In genomic region chr2:50739599-50739979, GRCm38 (mm10) we compare ENCODE assay signal across 17 mouse cellular contexts.
"Had no signal": no experiment of that assay in that cellular context is flagged by ENCODE, and none has a peak within 500 bp of the region (broad histone marks: within the 10 kb centered on the region; RNA-seq: fewer than 3 reads in every experiment).

No protein-coding gene starts in this region.

- H3K27me3 ChIP-seq: kidney, embryonic 15.5 days; liver, embryonic 13.5 days; midbrain, embryonic 12.5 days; stomach, embryonic 15.5 days had no signal

- H3K9ac ChIP-seq: kidney, embryonic 15.5 days; liver, embryonic 13.5 days; midbrain, embryonic 12.5 days; stomach, embryonic 15.5 days had no signal

- H3K4me3 ChIP-seq: kidney, embryonic 15.5 days; left cerebral cortex, adult 2 months; liver, embryonic 13.5 days; midbrain, embryonic 12.5 days; stomach, embryonic 15.5 days had no signal

- H3K36me3 ChIP-seq: kidney, embryonic 15.5 days; liver, embryonic 13.5 days; midbrain, embryonic 12.5 days; stomach, embryonic 15.5 days had no signal

- H3K4me1 ChIP-seq: liver, embryonic 13.5 days; stomach, embryonic 15.5 days had no signal

- H3K9me3 ChIP-seq: kidney, embryonic 15.5 days; liver, embryonic 13.5 days; midbrain, embryonic 12.5 days; stomach, embryonic 15.5 days had no signal

- H3K4me2 ChIP-seq: kidney, embryonic 15.5 days; liver, embryonic 13.5 days; midbrain, embryonic 12.5 days; stomach, embryonic 15.5 days had no signal

- DNase-seq: kidney, adult 11 months; kidney, adult 8-10 months; kidney, postnatal 10 days; kidney, postnatal 36 days; layer of hippocampus, postnatal 36 days; liver, embryonic 13.5 days; lung, adult 2 months; lung, postnatal 14 days; lung, postnatal 4 days; retina, postnatal 1 day; right cerebral cortex, postnatal 25 days; spleen, adult 18-20 months; thymus, postnatal 25 days had no signal

- H3K27ac ChIP-seq: kidney, embryonic 15.5 days; left cerebral cortex, adult 2 months; liver, embryonic 13.5 days; stomach, embryonic 15.5 days had no signal
